Mouse (Mus musculus) C2C12 (cell line): ENCODE measurements around the gene BC028528. TPM values are rescaled to one million over a fixed set of nuclear protein-coding genes. Genes with fewer than 3 reads are reported as not detected.
"Not testable (repeated sequence)": the region's sequence is repeated elsewhere in the genome, so short reads cannot be mapped to it uniquely, and the experiment has no call there.

Experiments
- H3K27me3 ChIP-seq: one replicate; pipeline ENCODE4 v1.6.1; 2011; ENCODE audit not compliant: control insufficient read depth, insufficient read depth, insufficient read length
- H3K36me3 ChIP-seq: one replicate; pipeline ENCODE4 v1.6.1; 2011; ENCODE audit not compliant: control insufficient read depth, insufficient read depth
- H3K4me3 ChIP-seq: one replicate; pipeline ENCODE4 v1.5.1; 2011; ENCODE audit warnings: mild to moderate bottlenecking, control low read depth; ENCODE audit not compliant: poor library complexity, insufficient read depth, severe bottlenecking
- H3K79me2 ChIP-seq: one replicate; pipeline ENCODE4 v1.6.1; 2011; ENCODE audit not compliant: control insufficient read depth, insufficient read depth
- H3K79me3 ChIP-seq: one replicate; pipeline ENCODE4 v1.6.1; 2011; ENCODE audit warnings: low read depth, control low read depth
- H3ac ChIP-seq: one replicate; pipeline ENCODE3; 2011; ENCODE audit warnings: low read depth; ENCODE audit not compliant: control insufficient read depth, insufficient read length
- CEBPB ChIP-seq: IDR thresholded peaks from one replicate; pipeline ENCODE4 v1.6.1; 2011; ENCODE audit warnings: low read depth, mild to moderate bottlenecking, control low read depth, moderate library complexity
- CTCF ChIP-seq: IDR thresholded peaks from one replicate; pipeline ENCODE4 v1.5.1; 2011; ENCODE audit not compliant: control insufficient read depth, insufficient read depth, insufficient read length
- FOSL1 ChIP-seq: IDR thresholded peaks from one replicate; pipeline ENCODE4 v1.8.0; 2011; ENCODE audit warnings: mild to moderate bottlenecking, low read length; ENCODE audit not compliant: poor library complexity, insufficient read depth, severe bottlenecking
- MAX ChIP-seq: IDR thresholded peaks from one replicate; pipeline ENCODE4 v1.6.1; 2011; ENCODE audit warnings: mild to moderate bottlenecking, control low read depth
- MYOD1 ChIP-seq: IDR thresholded peaks from one replicate; pipeline ENCODE4 v1.6.1; 2011; ENCODE audit warnings: low read depth; ENCODE audit not compliant: control insufficient read depth, insufficient read length
- MYOG ChIP-seq: IDR thresholded peaks from one replicate; pipeline ENCODE4 v1.6.1; 2011; ENCODE audit not compliant: control insufficient read depth, insufficient read length; ENCODE audit errors: extremely low read depth
- USF1 ChIP-seq: IDR thresholded peaks from one replicate; pipeline ENCODE4 v1.6.1; 2011; ENCODE audit warnings: low read depth, mild to moderate bottlenecking, control low read depth, moderate library complexity
- polyA plus RNA-seq: library from polyadenylated mRNA; unstranded; fragments of >200 nt; fragmentation: generic; extraction: Trizol; gene quantifications from one replicate; pipeline ENCODE4 v1.2.1, GENCODE M21; 2012; ENCODE audit warnings: missing spikeins

Gene BC028528
- polyA plus RNA-seq, 1 experiment = 8.7 TPM

DNA sequence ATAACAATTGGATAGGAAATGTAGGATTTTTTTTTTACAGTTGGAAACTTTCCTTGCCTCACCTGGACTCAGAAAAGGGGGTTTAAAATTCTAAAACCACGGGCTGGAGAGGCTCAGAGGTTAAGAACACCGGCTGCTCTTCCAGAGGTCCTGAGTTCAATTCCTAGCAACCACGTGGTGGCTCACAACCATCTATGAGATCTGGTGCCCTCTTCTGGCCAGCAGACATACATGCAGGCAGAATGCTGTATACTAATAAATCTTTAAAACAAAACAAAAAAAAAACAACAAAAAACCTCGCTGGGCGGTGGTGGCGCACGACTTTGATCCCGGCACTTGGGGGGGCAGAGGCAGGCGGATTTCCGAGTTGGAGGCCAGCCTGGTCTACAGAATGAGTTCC is 30.6 kb downstream of the BC028528 start:
- Histone ChIP-seq H3K4me3 (no peak overlapping the region), H3ac (no peak overlapping the region), H3K79me3 (no peaks in the 10 kb centered on the region), H3K36me3 (peaks cover 6% of the 10 kb centered on the region), H3K79me2 (no peaks in the 10 kb centered on the region), H3K27me3 (no peaks in the 10 kb centered on the region)
- TF ChIP-seq MYOD1 (no peak), MYOG (no peak), MAX (no peak), USF1 (no peak), FOSL1 (no peak), CTCF (no peak), CEBPB (no peak)

DNA sequence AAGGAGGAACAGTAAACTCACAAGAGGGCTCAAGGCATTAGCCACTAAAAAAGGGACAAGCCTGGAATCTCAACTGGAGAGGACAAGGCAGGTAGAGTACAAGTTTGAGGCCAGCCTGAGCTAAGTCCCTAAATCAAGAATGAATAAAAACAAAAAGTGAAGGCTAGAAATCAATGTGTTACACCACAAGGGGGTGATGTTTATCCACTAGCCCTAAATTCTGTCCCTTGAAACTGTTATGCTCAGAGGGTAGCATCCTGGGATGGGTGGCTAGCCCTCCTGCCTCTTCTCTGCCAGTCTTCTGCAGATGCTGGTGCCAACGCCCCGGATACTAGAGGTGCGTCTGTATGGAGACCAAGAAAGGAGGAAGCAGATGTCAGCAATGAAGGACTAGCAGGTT is 31.5 kb downstream of the BC028528 start:
- Histone ChIP-seq H3K27me3 (no peaks in the 10 kb centered on the region), H3K79me2 (peaks cover 3% of the 10 kb centered on the region), H3K36me3 (peaks cover 4% of the 10 kb centered on the region), H3K4me3 (no peak overlapping the region), H3K79me3 (no peaks in the 10 kb centered on the region), H3ac (no peak overlapping the region)
- no peak for TF ChIP-seq MAX
- TF ChIP-seq USF1 = no peak
- TF ChIP-seq CEBPB = no peak
- TF ChIP-seq CTCF = no peak
- TF ChIP-seq MYOG = no peak
- no peak for TF ChIP-seq FOSL1
- TF ChIP-seq MYOD1 = no peak

DNA sequence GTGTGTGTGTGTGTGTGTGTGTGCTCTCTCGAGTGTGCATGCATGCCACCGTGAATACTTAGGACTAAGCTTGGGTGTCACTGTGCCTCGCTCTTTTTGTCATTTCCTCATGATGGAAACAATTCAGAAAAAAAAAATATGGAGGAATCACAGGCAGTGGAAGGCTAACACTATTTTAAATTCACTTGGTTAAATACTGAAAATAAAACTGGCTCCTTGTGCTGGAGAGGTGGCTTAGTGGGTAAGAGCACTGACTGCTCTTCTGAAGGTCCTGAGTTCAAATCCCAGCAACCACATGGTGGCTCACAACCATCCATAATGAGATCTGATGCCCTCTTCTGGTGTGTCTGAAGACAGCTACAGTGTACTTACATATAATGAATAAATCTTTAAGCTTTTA is 33.5 kb downstream of the BC028528 start:
- not testable (repeated sequence) for H3ac ChIP-seq
- H3K79me3 ChIP-seq = peaks cover 17% of the 10 kb centered on the region

DNA sequence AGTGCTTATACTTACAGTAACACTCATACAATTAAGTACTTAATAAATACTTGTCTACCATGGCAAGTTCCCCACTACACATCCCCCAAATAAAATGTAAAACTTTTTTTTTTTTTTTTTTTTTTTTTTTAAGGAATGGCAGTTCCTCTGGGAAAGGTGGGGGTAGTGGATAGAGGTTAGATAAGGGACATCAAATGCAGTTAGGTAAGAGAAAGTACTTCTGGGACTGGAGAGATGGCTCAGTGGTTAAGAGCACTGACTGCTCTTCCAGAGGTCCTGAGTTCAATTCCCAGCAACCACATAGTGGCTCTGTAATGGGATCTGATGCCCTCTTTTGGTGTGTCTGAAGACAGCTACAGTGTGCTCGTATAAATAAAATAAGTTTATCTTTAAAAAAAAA is 34.8 kb downstream of the BC028528 start:
- peaks cover 28% of the 10 kb centered on the region for H3K79me2 ChIP-seq
- H3ac ChIP-seq, H3K4me3 ChIP-seq, H3K27me3 ChIP-seq: not testable (repeated sequence)
- peaks cover 17% of the 10 kb centered on the region for H3K36me3 ChIP-seq
- peaks cover 20% of the 10 kb centered on the region for H3K79me3 ChIP-seq

More for the DNA sequence above, 33.5 kb downstream of the BC028528 start:
- H3K36me3 ChIP-seq, H3K4me3 ChIP-seq, H3K27me3 ChIP-seq: not testable (repeated sequence)
- H3K79me2 ChIP-seq = peaks cover 23% of the 10 kb centered on the region

DNA sequence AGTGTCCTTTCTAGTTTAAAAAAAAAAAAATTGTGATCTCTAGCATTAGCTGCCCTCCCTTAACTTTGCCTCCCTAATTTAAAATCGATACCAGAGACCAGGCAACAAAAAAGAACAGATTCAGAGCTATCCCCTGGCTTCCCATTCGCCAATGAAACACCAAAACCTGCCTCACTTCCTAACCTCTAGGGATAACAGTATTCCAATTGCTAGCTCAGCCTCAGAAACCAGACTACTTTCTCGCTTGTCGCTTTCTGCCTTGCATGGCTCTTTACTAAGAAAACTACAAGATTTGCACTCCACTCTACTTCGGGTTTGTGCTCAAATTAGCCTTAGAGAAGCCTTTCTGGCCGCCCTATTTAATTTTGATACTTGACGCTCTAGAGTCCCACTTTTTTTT is 35.7 kb downstream of the BC028528 start:
- Histone ChIP-seq H3ac (peak overlapping the region; percentile 16), H3K27me3 (no peaks in the 10 kb centered on the region), H3K4me3 (peak overlapping the region; percentile 89), H3K79me2 (peaks cover 28% of the 10 kb centered on the region), H3K79me3 (peaks cover 25% of the 10 kb centered on the region), H3K36me3 (peaks cover 26% of the 10 kb centered on the region)
- no peak for TF ChIP-seq USF1
- no peak for TF ChIP-seq CEBPB
- TF ChIP-seq FOSL1 = no peak
- TF ChIP-seq MYOG = no peak
- no peak for TF ChIP-seq MAX
- no peak for TF ChIP-seq MYOD1
- no peak for TF ChIP-seq CTCF

DNA sequence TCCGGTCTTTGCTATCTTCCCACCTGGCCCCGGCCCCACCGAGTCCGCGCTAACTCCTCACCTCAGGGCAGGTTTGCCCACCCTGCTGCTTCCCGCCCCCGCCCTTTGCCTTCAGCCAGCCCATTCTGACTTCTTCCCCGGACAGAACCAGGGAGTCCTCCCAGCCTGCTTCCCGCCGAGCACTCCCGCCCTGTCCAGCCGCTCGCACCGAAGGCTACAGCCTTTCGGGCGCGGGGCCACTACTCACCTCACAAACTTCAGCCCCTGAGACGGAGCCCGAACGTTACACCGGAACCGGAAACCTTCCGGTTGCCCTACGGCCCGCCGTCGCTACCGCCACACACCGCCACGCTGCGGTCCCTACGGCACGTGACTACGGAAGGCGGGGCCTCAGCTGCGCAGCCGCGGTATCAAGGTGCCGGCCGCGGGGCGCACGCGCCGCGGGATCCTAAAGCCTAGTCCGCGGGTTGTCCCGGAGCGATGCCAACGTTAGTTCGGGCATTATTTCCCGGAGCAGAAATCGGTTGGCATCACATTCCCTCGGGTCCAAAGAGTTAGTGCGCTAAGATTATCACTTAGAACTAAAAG is 36.2 kb downstream of the BC028528 start, which contains the start of gene Prpf3:
Gene Prpf3, minus strand, starts transcription at position 384 of the 588 bp plus-strand sequence.
- Histone ChIP-seq H3K36me3 (peaks cover 31% of the 10 kb centered on the region), H3ac (peak within 1 kb of the TSS; percentile 74), H3K27me3 (no peaks in the 10 kb centered on the region), H3K79me2 (peaks cover 28% of the 10 kb centered on the region), H3K4me3 (peak within 1 kb of the TSS; percentile 89), H3K79me3 (peaks cover 25% of the 10 kb centered on the region)
- peak; percentile 89 for TF ChIP-seq MAX
- TF ChIP-seq USF1 = peak; percentile 98
- TF ChIP-seq MYOD1 = no peak
